Mouse (Mus musculus) MN1 (cell line): ENCODE data around the gene Clstn3.
A peak's percentile ranks its signal among the peaks of the same experiment; 100 is the strongest.
"Not testable (repeated sequence)": the region's sequence is repeated elsewhere in the genome, so short reads cannot be mapped to it uniquely, and the experiment has no call there.

ENCODE experiments used
- DNase-seq: peaks from one replicate; pipeline ENCODE4 v3.0.0-alpha.2; 2016; ENCODE audit warnings: low spot score

Gene Clstn3

DNA sequence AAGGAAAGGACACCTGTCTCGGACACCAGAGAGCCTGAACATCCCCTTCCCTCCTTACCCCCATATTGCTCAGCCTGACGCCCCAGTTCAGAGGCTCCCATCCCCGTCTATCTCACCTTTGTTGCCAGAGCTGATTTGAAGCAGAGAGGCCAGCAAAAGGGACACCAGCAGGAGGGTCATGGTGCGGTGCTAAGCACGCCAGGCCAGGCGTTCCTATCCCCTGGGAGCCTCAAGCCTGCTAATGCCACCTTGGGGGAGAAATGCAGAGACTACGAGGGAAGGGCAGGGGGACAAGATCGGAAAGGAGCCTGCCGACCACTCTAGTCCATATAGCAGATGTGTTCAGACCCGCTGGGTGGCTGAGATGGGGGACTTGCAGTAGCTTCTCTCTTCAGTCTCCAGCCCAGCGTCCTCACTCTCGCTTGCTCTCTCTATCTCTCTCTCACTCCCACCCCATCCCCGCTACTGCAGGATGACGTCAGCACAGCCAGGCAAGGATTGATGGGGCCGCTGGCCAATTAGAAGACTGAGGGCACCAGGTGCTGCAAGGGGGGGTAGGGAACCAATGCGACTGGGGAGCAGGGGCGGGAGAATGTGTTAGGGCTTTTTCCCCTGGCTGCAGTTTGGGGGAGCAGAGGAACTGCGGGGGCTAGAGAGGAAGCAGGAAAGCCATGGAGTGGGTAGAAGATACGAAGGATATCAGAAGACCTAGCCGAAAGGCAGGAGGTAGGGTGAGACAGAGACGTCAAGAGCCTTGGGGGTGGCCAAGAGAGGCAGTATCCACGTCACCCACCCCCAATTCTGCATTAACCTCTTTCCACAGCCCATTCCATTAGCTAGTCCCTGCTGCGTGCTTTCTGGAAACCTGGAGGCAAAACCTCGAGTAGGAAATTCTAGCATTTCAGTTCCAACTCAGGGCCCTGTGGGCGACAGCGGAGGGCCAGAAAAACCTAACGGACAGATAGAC, at the start of gene Clstn3:
Clstn3 (minus strand) TSS at position 490 of the 967 bp plus-strand sequence.
- DNase-seq = peak; percentile 62

GRCm38 (mm10) chr6:124512355-124512836, 47.8 kb upstream of the Clstn3 start, which contains the start of gene C1ra:
C1ra (plus strand) TSS chr6:124512405.
- peak; percentile 58 for DNase-seq

DNA sequence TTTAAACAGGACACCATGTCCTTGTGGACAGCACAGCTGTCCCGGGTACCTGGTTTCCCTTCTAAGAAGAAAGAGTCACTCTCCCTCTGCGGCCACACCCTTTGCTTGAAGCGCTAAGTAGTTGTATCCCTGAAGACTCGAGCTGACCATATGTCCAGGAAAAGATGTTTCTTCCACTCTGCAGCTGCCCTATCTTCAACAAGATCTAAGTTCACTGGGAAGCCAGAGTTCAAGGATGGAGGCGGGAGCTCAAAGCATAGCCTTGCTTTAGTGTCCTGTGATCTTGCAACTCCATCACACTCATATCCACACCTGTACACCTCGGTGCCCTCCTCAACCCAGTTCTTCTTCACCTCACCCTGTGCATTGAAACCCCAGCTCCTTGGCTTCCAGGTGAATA, 47.3 kb upstream of the Clstn3 start:
- DNase-seq = no peak

GRCm38 (mm10) chr6:124509192-124509591, 44.6 kb upstream of the Clstn3 start:
- DNase-seq = not testable (repeated sequence)

- no peak for DNase-seq
Observed at GRCm38 (mm10) chr6:124508292-124508691, 43.7 kb upstream of the Clstn3 start.

GRCm38 (mm10) chr6:124506991-124507390, 42.4 kb upstream of the Clstn3 start:
- no peak for DNase-seq

DNA sequence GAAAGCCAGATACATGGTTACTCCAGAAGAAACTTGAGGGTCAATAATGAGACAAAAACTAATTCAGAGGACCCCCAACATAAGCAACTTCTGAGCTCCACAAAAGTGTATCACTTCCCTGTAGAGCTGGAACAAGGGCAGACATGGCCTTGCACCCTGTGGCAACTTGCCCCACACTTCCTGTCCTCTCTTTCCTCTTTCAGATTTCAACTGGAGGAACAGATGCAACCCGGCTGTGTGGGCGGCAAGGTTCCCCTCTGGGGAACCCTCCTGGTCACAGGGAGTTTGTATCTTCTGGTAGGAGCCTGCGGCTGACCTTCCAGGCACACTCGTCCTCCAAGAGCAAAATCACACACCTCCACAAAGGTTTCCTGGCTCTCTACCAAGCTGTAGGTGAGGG, 40.4 kb upstream of the Clstn3 start:
- no peak for DNase-seq

GRCm38 (mm10) chr6:124502021-124502420, 37.4 kb upstream of the Clstn3 start:
- no peak for DNase-seq

- no peak for DNase-seq
Observed at GRCm38 (mm10) chr6:124501473-124501872, 36.9 kb upstream of the Clstn3 start.

GRCm38 (mm10) chr6:124499914-124500566, 35.4 kb upstream of the Clstn3 start:
- DNase-seq = no peak

DNA sequence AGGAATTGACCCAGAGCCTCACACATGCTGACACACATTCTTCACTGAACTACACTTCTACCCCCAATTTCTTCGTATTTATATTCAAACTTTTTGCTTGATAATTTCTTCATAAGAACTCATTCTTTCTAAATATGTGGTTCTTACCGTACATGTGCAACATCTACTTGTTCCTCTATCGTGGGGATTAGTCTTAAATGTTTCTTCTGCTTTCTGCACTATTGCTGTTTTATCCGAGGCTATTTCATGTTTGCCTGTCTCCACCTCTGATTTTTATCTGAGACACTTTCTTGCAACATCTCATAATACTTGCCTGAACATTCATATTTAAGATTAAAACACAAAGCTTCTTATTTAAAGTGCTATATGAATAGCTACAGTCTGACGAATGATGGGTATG, 31.5 kb upstream of the Clstn3 start:
- no peak for DNase-seq

GRCm38 (mm10) chr6:124493886-124494285, 29.3 kb upstream of the Clstn3 start:
- DNase-seq = no peak

- DNase-seq = peak; percentile 74
Observed at GRCm38 (mm10) chr6:124492842-124493561, 28.4 kb upstream of the Clstn3 start, which contains the start of gene C1rl. C1rl (plus strand) TSS chr6:124493113.

DNA sequence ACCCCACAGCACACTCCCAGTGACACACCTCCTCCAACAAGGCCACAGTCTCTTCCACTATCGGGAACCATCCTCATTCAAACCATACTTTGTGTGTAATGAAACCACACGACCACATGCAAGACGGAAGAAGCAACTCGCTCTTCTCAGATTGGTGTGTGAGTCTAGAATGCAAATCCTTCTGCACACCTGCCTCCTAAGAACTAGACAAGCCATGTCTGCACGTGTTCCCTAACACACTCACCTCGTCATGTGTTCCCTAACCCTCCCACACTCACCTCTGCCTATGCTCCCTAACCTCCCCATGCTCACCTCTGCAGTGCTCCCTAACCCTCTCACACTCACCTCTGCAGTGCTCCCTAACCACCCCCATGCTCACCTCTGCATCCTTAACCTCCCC, 26.8 kb upstream of the Clstn3 start:
- DNase-seq = no peak

DNA sequence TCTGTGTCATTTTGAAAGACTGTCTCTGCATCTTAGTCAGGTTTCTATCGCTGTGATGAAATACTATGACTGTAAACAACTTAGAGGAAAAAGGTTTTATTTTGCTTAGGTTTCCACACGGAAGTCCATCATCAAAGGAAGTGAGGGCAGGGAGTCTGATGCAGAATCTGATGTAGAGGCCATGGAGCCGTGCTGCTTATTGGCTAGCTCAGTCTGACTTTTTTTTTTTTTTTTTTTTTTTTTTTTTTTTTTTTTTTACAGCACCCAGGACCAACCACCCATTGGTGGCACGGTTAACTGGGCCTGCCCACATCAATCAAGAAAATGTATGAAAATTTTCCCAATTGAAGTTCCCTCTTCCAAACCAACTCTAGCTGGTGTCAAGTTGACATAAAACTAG, 24.4 kb upstream of the Clstn3 start:
- DNase-seq = no peak

- no peak for DNase-seq
Observed at GRCm38 (mm10) chr6:124487509-124487908, 22.9 kb upstream of the Clstn3 start.

GRCm38 (mm10) chr6:124485414-124486144, 21.0 kb upstream of the Clstn3 start:
- peak; percentile 48 for DNase-seq

GRCm38 (mm10) chr6:124484851-124485250, 20.3 kb upstream of the Clstn3 start:
- DNase-seq = no peak

DNA sequence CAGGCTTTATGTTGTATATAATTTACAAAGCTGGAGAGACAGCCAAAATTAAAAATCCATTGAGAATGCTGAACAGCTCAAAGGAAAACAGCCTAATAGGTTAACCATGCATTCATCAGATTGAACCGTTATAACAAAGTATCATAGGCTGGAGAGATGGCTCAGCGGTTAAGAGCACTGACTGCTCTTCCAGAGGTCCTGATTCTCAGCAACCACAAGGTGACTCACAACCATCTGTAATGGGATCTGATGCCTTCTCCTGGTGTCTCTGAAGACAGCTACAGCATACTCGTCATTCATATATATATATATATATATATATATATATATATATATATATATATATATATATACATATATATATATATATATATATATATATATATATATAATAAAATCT, 19.2 kb upstream of the Clstn3 start:
- not testable (repeated sequence) for DNase-seq

GRCm38 (mm10) chr6:124481571-124481970, 17.0 kb upstream of the Clstn3 start:
- peak; percentile 75 for DNase-seq

GRCm38 (mm10) chr6:124480295-124480694, 15.7 kb upstream of the Clstn3 start:
- DNase-seq = peak; percentile 79

DNA sequence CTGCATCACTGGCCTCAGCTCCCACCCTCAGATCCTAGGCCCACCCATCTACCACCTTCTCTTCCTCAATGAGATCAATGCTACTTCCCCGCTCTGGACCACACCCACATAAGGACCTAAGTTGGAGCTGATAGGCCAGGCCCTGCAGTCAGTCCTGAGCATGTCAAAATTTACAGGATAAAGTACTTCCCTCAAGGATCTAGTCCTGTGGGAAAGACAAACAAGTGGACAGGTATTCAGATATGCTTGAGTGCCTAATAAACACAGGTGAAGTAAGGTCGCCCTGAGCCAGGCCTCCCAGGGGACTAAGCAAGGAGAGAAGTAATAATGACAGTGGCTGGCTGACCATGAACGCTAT, 15.0 kb upstream of the Clstn3 start:
- no peak for DNase-seq
